In genomic region chr9:124256271-124257199, GRCm38 (mm10) we compare ENCODE assay signal across 8 mouse cellular contexts. TPM values are rescaled to one million over a fixed set of nuclear protein-coding genes. Genes with fewer than 3 reads are reported as not detected.
DNase-seq lines count a peak whose midpoint lies in the region; ATAC-seq lines count a peak whose summit lies in the region.
"Not testable (repeated sequence)": the region's sequence is repeated elsewhere in the genome, so short reads cannot be mapped to it uniquely, and the experiment has no call there.

No protein-coding gene starts in this region.

- not testable (repeated sequence) for H3K4me1 ChIP-seq in embryonic facial prominence, embryonic 11.5 days (ENCODE audit: control insufficient read depth, insufficient read depth, low read length); hindbrain, embryonic 15.5 days (replicated peaks); limb, embryonic 13.5 days

- H3K9me3 ChIP-seq in embryonic facial prominence, embryonic 11.5 days (replicated peaks; ENCODE audit: control insufficient read depth, low read length); hindbrain, embryonic 15.5 days: not testable (repeated sequence)
- H3K9me3 ChIP-seq in limb, embryonic 13.5 days = peaks cover 16% of the 10 kb centered on the region

- DNase-seq in WW6 (ENCODE audit: low read depth, low spot score) = peak; percentile 62
- peak; percentile 45 for DNase-seq in embryonic facial prominence, embryonic 11.5 days (ENCODE audit: low spot score)
- DNase-seq in gastrocnemius, postnatal 25 days = peak; percentile 32
- DNase-seq in mesoderm, embryonic 11.5 days (ENCODE audit: low read depth, low spot score) = peak; percentile 59
- DNase-seq in ovary, adult 18-20 months (ENCODE audit: low spot score) = peak; percentile 11
- peak; percentile 34 to 92 for DNase-seq in urinary bladder, postnatal 4 days (ENCODE audit: low spot score in 2 of 2)

- not testable (repeated sequence) for H3K27ac ChIP-seq in embryonic facial prominence, embryonic 11.5 days (replicated peaks; ENCODE audit: low read depth, low read length); hindbrain, embryonic 15.5 days (replicated peaks); limb, embryonic 13.5 days

- not testable (repeated sequence) for H3K9ac ChIP-seq in embryonic facial prominence, embryonic 11.5 days (replicated peaks; ENCODE audit: low read length); hindbrain, embryonic 15.5 days; limb, embryonic 13.5 days

- not testable (repeated sequence) for H3K36me3 ChIP-seq in embryonic facial prominence, embryonic 11.5 days (replicated peaks; ENCODE audit: control insufficient read depth, insufficient read depth, low read depth, low read length); hindbrain, embryonic 15.5 days; limb, embryonic 13.5 days

- not testable (repeated sequence) for H3K4me3 ChIP-seq in embryonic facial prominence, embryonic 11.5 days (ENCODE audit: low read depth, low read length); hindbrain, embryonic 15.5 days; limb, embryonic 13.5 days

- H3K4me2 ChIP-seq in embryonic facial prominence, embryonic 11.5 days (ENCODE audit: low read depth, low read length); hindbrain, embryonic 15.5 days; limb, embryonic 13.5 days (replicated peaks): not testable (repeated sequence)

- ATAC-seq in embryonic facial prominence, embryonic 11.5 days (replicated peaks; ENCODE audit: insufficient number of reproducible peaks, low FRiP score, low TSS enrichment, low read depth) = peak; percentile 85
- ATAC-seq in hindbrain, embryonic 15.5 days (ENCODE audit: low FRiP score, low read depth) = peak; percentile 76
- peak; percentile 66; the same call in 1 of the 2 replicates for ATAC-seq in limb, embryonic 13.5 days (ENCODE audit: low FRiP score, low read depth)

- 19% methylated on average over 1 of the region's 1 CpGs for WGBS in embryonic facial prominence, embryonic 11.5 days
- WGBS in hindbrain, embryonic 15.5 days = 17% methylated on average over 1 of the region's 1 CpGs
- WGBS in limb, embryonic 13.5 days = 21% methylated on average over 1 of the region's 1 CpGs

- H3K27me3 ChIP-seq in embryonic facial prominence, embryonic 11.5 days (ENCODE audit: control insufficient read depth, insufficient read depth, low read length); hindbrain, embryonic 15.5 days; limb, embryonic 13.5 days: not testable (repeated sequence)

RNA-seq across cellular contexts. Expression of gene 2010315B03Rik, which starts 56.0 kb away (rescaled TPM):
- polyA plus RNA-seq in embryonic facial prominence, embryonic 11.5 days (2014; fragmentation: Nextera tagmentation; extraction: Ambion mirVana) = 3.5 and 4.8 TPM in 2 replicates
- total RNA-seq in gastrocnemius, postnatal 25 days (2021) = 10 to 100 TPM in 1 of 2 experiments, 1 to 10 TPM in 1; 9.5 to 10.4 TPM
- polyA plus RNA-seq in hindbrain, embryonic 15.5 days (2015; fragmentation: Nextera tagmentation; extraction: Ambion mirVana) = 12.0 and 14.3 TPM in 2 replicates
- polyA plus RNA-seq in limb, embryonic 13.5 days (2015; fragmentation: Nextera tagmentation; extraction: Ambion mirVana) = 6.4 and 7.7 TPM in 2 replicates

Comparison
In these comparisons a context has a peak if more than half of its experiments do, and no peak if none do; other contexts are left out.
1. DNase-seq: peak in every context shown above with its lines; median percentile 63 in urinary bladder, postnatal 4 days; 62 in WW6; 59 in mesoderm, embryonic 11.5 days; 45 in embryonic facial prominence, embryonic 11.5 days; 32 in gastrocnemius, postnatal 25 days; 11 in ovary, adult 18-20 months.